Mouse (Mus musculus) liver, postnatal 0 days (tissue): Measurements from ENCODE around the gene Med18.

Source experiments
- CTCF ChIP-seq: sonication (generic); IDR thresholded peaks from 2 replicates; pipeline ENCODE4 v1.5.1; 2016; ENCODE audit warnings: antibody characterized with exemption, low read depth
- EP300 ChIP-seq: IDR thresholded peaks from 2 replicates; pipeline ENCODE4 v1.6.1; 2016; ENCODE audit warnings: antibody characterized with exemption, low read depth, mild to moderate bottlenecking

GRCm38 (mm10) chr4:132501639-132502038 lies 37.9 kb upstream of the Med18 start:
- TF ChIP-seq CTCF (no peak), EP300 (no peak)
